Mouse (Mus musculus): ENCODE measurements at regions not wholly inside any gene's neighbourhood (a gene's known extent, or its start where the extent isn't known, plus 50 kb on each side); places are given as distances from the start of the nearest gene placed in this dataset.

DNA sequence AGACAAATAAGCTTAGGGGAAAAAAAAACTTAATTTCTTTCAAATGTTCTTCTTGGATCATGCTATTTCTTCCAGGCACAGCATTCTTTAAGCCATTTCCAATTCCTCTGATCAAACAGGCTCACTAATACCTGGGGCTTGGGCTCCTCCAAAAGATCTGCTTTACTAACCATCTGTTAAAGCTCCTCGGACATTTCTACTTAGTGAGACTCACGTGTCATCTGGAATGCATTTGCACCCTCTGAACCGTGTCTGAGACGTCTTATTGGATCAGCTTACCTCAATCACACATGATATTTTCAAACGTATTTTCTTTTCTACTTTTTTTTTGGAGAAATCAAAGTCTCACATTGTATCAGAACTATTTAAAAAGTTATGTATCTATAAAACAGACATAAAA lies 132.4 kb downstream of the Npr3 start:
- Histone ChIP-seq H3K4me2 (no peak overlapping the region), H3K27me3 (replicated peaks) (no peaks in the 10 kb centered on the region), H3K4me3 (no peak overlapping the region), H3K27ac (no peak overlapping the region), H3K9me3 (no peaks in the 10 kb centered on the region), H3K9ac (no peak overlapping the region), H3K4me1 (no peaks in the 10 kb centered on the region), H3K36me3 (replicated peaks) (no peaks in the 10 kb centered on the region)
- no peak for ATAC-seq (replicated peaks)
- WGBS = 26% methylated on average over 5 of the region's 5 CpGs

DNA sequence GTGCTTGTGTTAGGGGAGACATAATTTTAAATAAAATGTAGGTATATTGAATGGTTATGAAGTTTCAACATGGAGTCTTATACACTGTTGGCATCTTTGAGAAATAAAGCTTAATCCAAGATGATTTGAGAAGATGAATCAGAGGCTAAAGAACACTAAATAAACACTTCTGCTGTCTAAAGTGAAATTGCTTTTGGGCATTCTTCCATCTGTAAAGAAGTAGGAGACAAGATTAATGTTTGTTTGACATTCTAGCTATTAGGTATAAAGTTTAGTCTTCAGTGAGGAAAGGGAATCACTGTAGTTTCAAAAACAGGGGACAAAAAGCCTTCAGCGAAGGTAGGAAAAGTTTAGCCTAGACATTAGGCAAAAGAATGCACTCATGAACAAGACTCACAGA lies 136.5 kb downstream of the Npr3 start:
- Histone ChIP-seq H3K4me1 (no peaks in the 10 kb centered on the region), H3K9me3 (no peaks in the 10 kb centered on the region), H3K27ac (no peak overlapping the region), H3K27me3 (replicated peaks) (no peaks in the 10 kb centered on the region), H3K4me2 (no peak overlapping the region), H3K36me3 (replicated peaks) (no peaks in the 10 kb centered on the region), H3K4me3 (no peak overlapping the region), H3K9ac (no peak overlapping the region)
- WGBS = 95% methylated on average over 1 of the region's 1 CpGs
- no peak for ATAC-seq (replicated peaks)

DNA sequence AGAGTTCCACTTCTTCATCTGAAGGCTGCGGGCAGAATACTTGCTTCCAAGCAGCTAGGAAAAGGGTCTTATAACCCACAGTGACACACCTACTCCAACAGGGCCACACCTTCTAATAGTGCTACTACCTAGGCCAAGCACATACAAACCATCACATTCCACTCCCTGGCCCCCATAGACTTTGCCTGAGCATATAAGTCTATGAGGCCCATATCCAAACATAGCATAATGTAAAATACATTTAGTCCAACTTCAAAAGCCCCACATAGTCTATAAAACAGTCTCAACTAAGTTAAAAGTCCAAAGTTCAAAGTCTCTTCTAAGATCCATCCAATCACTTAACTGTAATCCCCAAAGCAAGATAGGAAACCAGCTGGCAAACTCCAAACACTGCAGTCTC lies 149.1 kb downstream of the Npr3 start:
- no peaks in the 10 kb centered on the region for H3K36me3 ChIP-seq (replicated peaks)
- no peak for ATAC-seq (replicated peaks)
- no peak overlapping the region for H3K4me3 ChIP-seq
- no peak overlapping the region for H3K4me2 ChIP-seq
- WGBS = 94% methylated on average over 1 of the region's 1 CpGs
- no peaks in the 10 kb centered on the region for H3K4me1 ChIP-seq
- no peaks in the 10 kb centered on the region for H3K9me3 ChIP-seq
- H3K27me3 ChIP-seq (replicated peaks) = no peaks in the 10 kb centered on the region
- H3K9ac ChIP-seq = no peak overlapping the region
- H3K27ac ChIP-seq = no peak overlapping the region

DNA sequence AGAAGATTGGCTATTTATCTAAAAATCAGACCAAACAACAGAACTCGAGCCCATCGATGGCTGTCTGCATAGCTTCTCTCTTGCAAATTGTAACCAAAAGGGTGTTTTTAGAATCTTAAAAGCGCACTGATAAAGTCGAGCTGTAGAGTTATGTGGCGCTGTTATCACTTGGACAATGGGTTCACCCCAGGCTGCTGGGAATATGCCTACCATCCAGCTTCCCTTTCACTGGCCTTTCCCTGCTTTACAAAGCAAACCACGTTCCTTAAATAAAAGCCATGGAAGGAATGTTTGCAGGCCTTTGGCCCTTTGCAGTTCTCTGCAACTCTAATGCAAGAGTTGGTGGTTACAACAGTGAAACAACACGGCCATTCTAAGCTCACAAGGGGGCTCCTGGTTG lies 150.3 kb downstream of the Npr3 start:
- ATAC-seq (replicated peaks) = no peak
- no peaks in the 10 kb centered on the region for H3K4me1 ChIP-seq
- 67% methylated on average over 7 of the region's 7 CpGs for whole genome bisulfite sequencing
- no peaks in the 10 kb centered on the region for H3K27me3 ChIP-seq (replicated peaks)
- H3K9ac ChIP-seq = no peak overlapping the region
- no peaks in the 10 kb centered on the region for H3K36me3 ChIP-seq (replicated peaks)
- H3K4me2 ChIP-seq = no peak overlapping the region
- H3K9me3 ChIP-seq = no peaks in the 10 kb centered on the region
- H3K27ac ChIP-seq = no peak overlapping the region
- H3K4me3 ChIP-seq = no peak overlapping the region

GRCm38 (mm10) chr15:11753216-11753615 lies 153.9 kb downstream of the Npr3 start:
- Histone ChIP-seq H3K9me3 (no peaks in the 10 kb centered on the region), H3K27me3 (replicated peaks) (no peaks in the 10 kb centered on the region), H3K4me2 (no peak overlapping the region), H3K27ac (no peak overlapping the region), H3K36me3 (replicated peaks) (no peaks in the 10 kb centered on the region), H3K9ac (no peak overlapping the region), H3K4me1 (no peaks in the 10 kb centered on the region), H3K4me3 (no peak overlapping the region)
- 22% methylated on average over 3 of the region's 3 CpGs for WGBS
- no peak for ATAC-seq (replicated peaks)

DNA sequence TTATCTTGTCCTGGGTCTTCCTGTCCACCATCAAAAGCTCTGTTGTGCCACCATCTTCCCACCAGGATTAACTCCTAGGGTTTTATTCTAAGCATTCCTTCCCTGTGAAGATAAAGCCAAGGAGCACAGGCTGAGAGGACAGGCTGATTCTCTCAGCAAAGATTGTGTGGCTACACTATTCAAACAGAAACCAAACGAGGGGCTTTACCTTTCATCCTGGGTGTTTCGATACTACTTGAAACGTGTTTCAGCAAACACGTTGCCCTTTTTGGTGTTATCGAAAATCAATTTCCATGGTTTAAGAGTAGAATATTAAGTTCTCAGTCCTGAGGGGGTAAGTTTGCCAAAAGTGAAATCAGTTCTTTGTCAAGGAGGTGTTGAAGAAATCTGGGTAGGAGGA lies 156.2 kb downstream of the Npr3 start:
- Histone ChIP-seq H3K36me3 (replicated peaks) (no peaks in the 10 kb centered on the region), H3K9ac (no peak overlapping the region), H3K4me1 (no peaks in the 10 kb centered on the region), H3K4me2 (no peak overlapping the region), H3K27ac (no peak overlapping the region), H3K27me3 (replicated peaks) (no peaks in the 10 kb centered on the region), H3K4me3 (no peak overlapping the region), H3K9me3 (no peaks in the 10 kb centered on the region)
- WGBS = 59% methylated on average over 5 of the region's 5 CpGs
- no peak for ATAC-seq (replicated peaks)

DNA sequence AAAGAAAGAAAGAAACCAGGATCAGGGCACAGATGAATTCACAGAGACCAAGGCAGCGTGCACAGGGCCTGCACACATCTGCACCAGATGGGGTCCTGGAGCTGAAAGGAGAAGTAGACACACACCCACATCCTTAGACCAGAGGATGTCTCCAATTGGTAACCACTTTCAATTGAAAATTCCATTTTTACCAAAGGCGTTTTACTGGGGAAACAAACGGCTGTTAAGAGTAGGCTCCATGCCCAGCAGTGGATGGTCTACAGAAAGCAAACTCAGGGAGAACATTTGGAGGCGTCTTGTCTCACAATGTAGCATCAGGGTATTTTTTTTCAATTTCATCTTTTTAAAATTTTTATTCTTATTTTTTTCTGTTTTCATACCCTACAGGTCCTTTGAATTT lies 157.6 kb downstream of the Npr3 start:
- H3K27me3 ChIP-seq (replicated peaks) = no peaks in the 10 kb centered on the region
- H3K27ac ChIP-seq = no peak overlapping the region
- 96% methylated on average over 4 of the region's 4 CpGs for WGBS
- H3K4me1 ChIP-seq = no peaks in the 10 kb centered on the region
- no peak overlapping the region for H3K4me3 ChIP-seq
- ATAC-seq (replicated peaks) = no peak
- H3K4me2 ChIP-seq = no peak overlapping the region
- H3K9ac ChIP-seq = no peak overlapping the region
- no peaks in the 10 kb centered on the region for H3K36me3 ChIP-seq (replicated peaks)
- no peaks in the 10 kb centered on the region for H3K9me3 ChIP-seq

DNA sequence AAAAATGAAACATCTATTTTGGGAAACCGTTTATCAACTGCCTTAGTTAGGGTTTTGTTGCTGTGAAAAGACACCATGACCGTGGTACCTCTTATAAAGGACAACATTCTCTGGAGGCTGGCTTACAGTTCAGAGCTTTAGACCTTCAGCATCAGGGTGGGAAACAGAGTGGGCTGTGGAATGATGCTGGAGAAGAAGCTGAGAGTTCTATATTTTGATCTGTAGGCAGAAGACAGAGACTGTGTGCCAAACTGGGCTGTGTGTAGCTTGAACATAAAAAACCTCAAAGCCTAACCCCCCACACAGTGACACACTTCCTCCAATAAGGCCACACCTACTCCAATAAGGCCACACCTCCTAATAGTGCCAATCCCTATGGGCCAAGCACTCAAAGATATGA lies 158.8 kb downstream of the Npr3 start:
- H3K9ac ChIP-seq = no peak overlapping the region
- H3K27ac ChIP-seq = no peak overlapping the region
- H3K4me1 ChIP-seq = no peaks in the 10 kb centered on the region
- H3K36me3 ChIP-seq (replicated peaks) = no peaks in the 10 kb centered on the region
- 91% methylated on average over 2 of the region's 2 CpGs for WGBS
- no peak for ATAC-seq (replicated peaks)
- no peaks in the 10 kb centered on the region for H3K27me3 ChIP-seq (replicated peaks)
- H3K4me3 ChIP-seq = no peak overlapping the region
- H3K4me2 ChIP-seq = no peak overlapping the region
- H3K9me3 ChIP-seq = no peaks in the 10 kb centered on the region

DNA sequence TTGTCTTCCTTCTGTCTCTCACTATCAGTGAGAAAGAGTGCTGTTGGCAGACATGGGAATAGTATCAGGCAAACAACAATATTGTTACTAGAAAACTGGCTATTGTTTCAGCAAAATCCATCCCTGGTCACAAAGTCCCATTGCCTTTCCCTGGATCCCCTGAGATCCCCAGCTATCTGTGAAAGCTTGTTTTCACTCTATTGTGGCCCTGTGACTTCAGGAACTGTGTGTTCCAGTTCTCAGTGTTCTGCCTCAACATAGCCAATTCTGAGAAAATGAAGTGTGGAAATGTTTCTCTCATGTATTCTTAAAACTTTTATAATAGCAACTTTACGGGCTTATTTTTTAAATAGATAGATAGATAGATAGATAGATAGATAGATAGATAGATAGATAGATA lies 160.3 kb downstream of the Npr3 start:
- Histone ChIP-seq H3K4me2 (no peak overlapping the region), H3K9ac (no peak overlapping the region), H3K9me3 (no peaks in the 10 kb centered on the region), H3K4me3 (no peak overlapping the region), H3K4me1 (peaks cover 8% of the 10 kb centered on the region), H3K27me3 (replicated peaks) (no peaks in the 10 kb centered on the region), H3K27ac (no peak overlapping the region), H3K36me3 (replicated peaks) (no peaks in the 10 kb centered on the region)
- 97% methylated on average over 1 of the region's 1 CpGs for WGBS
- no peak for ATAC-seq (replicated peaks)

GRCm38 (mm10) chr15:11745629-11746372 lies 161.3 kb downstream of the Npr3 start:
- Histone ChIP-seq H3K27me3 (replicated peaks) (no peaks in the 10 kb centered on the region), H3K9ac (no peak overlapping the region), H3K4me3 (no peak overlapping the region), H3K36me3 (replicated peaks) (no peaks in the 10 kb centered on the region), H3K9me3 (no peaks in the 10 kb centered on the region), H3K4me2 (no peak overlapping the region), H3K4me1 (peaks cover 10% of the 10 kb centered on the region), H3K27ac (no peak overlapping the region)
- whole genome bisulfite sequencing = 83% methylated on average over 9 of the region's 9 CpGs
- ATAC-seq (replicated peaks) = no peak

GRCm38 (mm10) chr15:11744903-11745302 lies 162.2 kb downstream of the Npr3 start:
- no peak for ATAC-seq (replicated peaks)
- no peak overlapping the region for H3K4me3 ChIP-seq

DNA sequence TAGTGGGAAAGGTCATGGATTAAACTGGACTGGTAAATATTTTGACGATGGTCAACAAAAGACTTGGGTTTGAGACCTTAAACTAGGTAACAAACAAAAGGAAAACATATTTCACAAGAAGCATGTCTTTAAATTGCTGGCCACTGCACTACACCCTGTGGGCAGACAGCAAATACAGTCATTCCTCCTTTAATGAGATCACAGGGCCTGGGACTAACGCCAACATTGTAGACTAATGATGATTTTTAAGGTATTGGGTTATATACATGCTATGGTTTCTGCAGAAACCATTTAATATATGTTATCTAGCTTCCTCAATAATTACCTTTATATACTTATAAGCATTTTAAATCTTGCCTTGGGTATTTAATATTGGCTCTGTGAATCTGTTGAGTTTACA lies 162.8 kb downstream of the Npr3 start:
- no peaks in the 10 kb centered on the region for H3K9me3 ChIP-seq
- H3K4me1 ChIP-seq = peaks cover 10% of the 10 kb centered on the region
- no peak overlapping the region for H3K4me3 ChIP-seq
- H3K4me2 ChIP-seq = no peak overlapping the region
- no peak overlapping the region for H3K9ac ChIP-seq
- WGBS = 81% methylated on average over 2 of the region's 2 CpGs
- ATAC-seq (replicated peaks) = no peak
- H3K27ac ChIP-seq = no peak overlapping the region
- no peaks in the 10 kb centered on the region for H3K27me3 ChIP-seq (replicated peaks)
- no peaks in the 10 kb centered on the region for H3K36me3 ChIP-seq (replicated peaks)

More at GRCm38 (mm10) chr15:11744903-11745302, 162.2 kb downstream of the Npr3 start:
- no peak overlapping the region for H3K27ac ChIP-seq
- no peaks in the 10 kb centered on the region for H3K36me3 ChIP-seq (replicated peaks)
- no peak overlapping the region for H3K9ac ChIP-seq
- no peak overlapping the region for H3K4me2 ChIP-seq
- 58% methylated on average over 5 of the region's 5 CpGs for WGBS
- H3K9me3 ChIP-seq = no peaks in the 10 kb centered on the region
- no peaks in the 10 kb centered on the region for H3K27me3 ChIP-seq (replicated peaks)
- H3K4me1 ChIP-seq = peaks cover 10% of the 10 kb centered on the region

- ATAC-seq (replicated peaks) = no peak
- WGBS = 65% methylated on average over 7 of the region's 7 CpGs
- H3K4me3 ChIP-seq = no peak overlapping the region
Observed at GRCm38 (mm10) chr15:11742820-11743219, 164.3 kb downstream of the Npr3 start.

More at GRCm38 (mm10) chr15:11742820-11743219, 164.3 kb downstream of the Npr3 start:
- no peak overlapping the region for H3K4me2 ChIP-seq
- no peaks in the 10 kb centered on the region for H3K27me3 ChIP-seq (replicated peaks)
- no peaks in the 10 kb centered on the region for H3K9me3 ChIP-seq
- H3K4me1 ChIP-seq = peaks cover 10% of the 10 kb centered on the region
- no peak overlapping the region for H3K9ac ChIP-seq
- H3K36me3 ChIP-seq (replicated peaks) = no peaks in the 10 kb centered on the region
- H3K27ac ChIP-seq = no peak overlapping the region

Data from midbrain, embryonic 15.5 days (tissue).